Mouse (Mus musculus): ENCODE measurements around the gene Fezf2. TPM values are rescaled to one million over a fixed set of nuclear protein-coding genes. Genes with fewer than 3 reads are reported as not detected.
A peak's percentile ranks its signal among the peaks of the same experiment; 100 is the strongest.

Fezf2 gene
- 1.0 TPM in 1 of 2 replicates, not detected in the other for polyA plus RNA-seq (2015; fragmentation: Nextera tagmentation; extraction: Ambion mirVana)

DNA sequence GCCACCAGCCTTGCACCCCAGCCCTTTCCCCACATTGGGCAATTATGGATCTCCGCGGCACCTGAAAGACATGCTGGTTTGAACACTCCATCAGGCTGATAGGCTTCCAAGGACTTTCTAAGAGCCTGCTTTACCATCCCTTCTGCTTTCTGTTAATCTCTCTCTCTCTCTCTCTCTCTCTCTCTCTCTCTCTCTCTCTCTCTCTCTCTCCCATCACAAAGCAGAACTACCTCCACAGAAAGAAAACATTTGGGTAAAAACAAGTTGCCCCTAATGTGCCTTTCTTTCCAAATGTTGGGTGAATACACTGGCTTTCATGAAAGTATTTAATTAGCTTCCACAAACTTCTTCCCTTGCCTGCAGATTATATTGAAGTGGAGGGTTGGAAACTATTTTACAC lies at the start of gene Fezf2:
Fezf2 (minus strand) TSS at position 101 of the 400 bp plus-strand sequence.
- ATAC-seq (ENCODE audit: low FRiP score): no peak
- peaks cover 26% of the 10 kb centered on the region for H3K4me1 ChIP-seq

DNA sequence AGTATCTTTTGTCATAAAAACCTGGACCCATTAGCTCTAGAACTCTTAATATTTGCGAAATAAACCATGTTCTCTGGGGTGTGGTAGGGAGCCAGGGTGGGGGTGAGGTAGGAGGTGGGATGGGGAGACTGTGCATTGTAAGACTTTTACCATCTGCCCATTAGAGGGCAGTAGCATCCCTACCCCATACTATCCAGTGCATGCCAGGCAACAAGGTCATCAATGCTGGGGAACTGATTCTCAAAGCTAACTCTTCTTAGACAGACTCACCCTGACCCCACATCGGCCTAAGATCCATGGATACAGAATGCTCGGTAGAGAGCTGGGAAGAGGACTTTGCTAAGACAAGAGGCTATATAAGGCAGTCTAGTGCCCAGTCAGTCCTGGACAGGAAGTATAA lies 49.6 kb upstream of the Fezf2 start:
- Histone ChIP-seq H3K4me2 (no peak overlapping the region), H3K9me3 (replicated peaks) (no peaks in the 10 kb centered on the region), H3K27ac (replicated peaks) (no peak overlapping the region), H3K9ac (replicated peaks) (no peak overlapping the region), H3K4me3 (replicated peaks) (no peak overlapping the region), H3K27me3 (replicated peaks) (peaks cover 21% of the 10 kb centered on the region), H3K36me3 (no peaks in the 10 kb centered on the region), H3K4me1 (peaks cover 8% of the 10 kb centered on the region)
- ATAC-seq (ENCODE audit: low FRiP score): no peak
- WGBS: 72% methylated on average over 3 of the region's 3 CpGs

More for the DNA sequence above, at the start of gene Fezf2:
- Histone ChIP-seq H3K27me3 (replicated peaks) (peaks cover 93% of the 10 kb centered on the region), H3K4me3 (replicated peaks) (no peak within 1 kb of the TSS), H3K9ac (replicated peaks) (no peak within 1 kb of the TSS), H3K4me2 (no peak within 1 kb of the TSS), H3K36me3 (no peaks in the 10 kb centered on the region), H3K9me3 (replicated peaks) (no peaks in the 10 kb centered on the region), H3K27ac (replicated peaks) (no peak within 1 kb of the TSS)
- 2% methylated on average over 2 of the region's 2 CpGs for WGBS

DNA sequence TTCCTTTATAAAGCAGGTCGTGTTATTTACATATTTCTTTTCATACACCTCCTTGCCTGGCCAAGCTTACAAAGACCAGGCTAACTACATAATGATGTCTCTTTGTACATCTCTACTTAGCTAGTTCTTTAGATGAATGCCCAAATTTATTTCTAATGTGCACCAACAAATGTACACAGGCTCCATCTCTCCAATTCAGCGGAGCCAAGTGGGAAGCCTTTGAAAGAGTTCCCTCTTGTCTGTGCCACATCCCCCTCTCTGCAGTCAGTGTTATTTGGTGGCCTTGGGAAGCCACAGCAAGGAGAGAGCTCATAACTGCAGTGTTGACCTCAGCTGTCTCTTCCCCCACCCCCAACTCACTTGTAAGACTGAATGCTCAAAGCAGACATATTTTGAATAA lies 46.3 kb upstream of the Fezf2 start:
- H3K4me1 ChIP-seq: peaks cover 8% of the 10 kb centered on the region
- no peak overlapping the region for H3K9ac ChIP-seq (replicated peaks)
- no peaks in the 10 kb centered on the region for H3K9me3 ChIP-seq (replicated peaks)
- no peak overlapping the region for H3K27ac ChIP-seq (replicated peaks)
- no peak overlapping the region for H3K4me2 ChIP-seq
- H3K27me3 ChIP-seq (replicated peaks): peaks cover 41% of the 10 kb centered on the region
- ATAC-seq (ENCODE audit: low FRiP score): no peak
- no peak overlapping the region for H3K4me3 ChIP-seq (replicated peaks)
- WGBS: 21% methylated on average over 2 of the region's 2 CpGs
- no peaks in the 10 kb centered on the region for H3K36me3 ChIP-seq

DNA sequence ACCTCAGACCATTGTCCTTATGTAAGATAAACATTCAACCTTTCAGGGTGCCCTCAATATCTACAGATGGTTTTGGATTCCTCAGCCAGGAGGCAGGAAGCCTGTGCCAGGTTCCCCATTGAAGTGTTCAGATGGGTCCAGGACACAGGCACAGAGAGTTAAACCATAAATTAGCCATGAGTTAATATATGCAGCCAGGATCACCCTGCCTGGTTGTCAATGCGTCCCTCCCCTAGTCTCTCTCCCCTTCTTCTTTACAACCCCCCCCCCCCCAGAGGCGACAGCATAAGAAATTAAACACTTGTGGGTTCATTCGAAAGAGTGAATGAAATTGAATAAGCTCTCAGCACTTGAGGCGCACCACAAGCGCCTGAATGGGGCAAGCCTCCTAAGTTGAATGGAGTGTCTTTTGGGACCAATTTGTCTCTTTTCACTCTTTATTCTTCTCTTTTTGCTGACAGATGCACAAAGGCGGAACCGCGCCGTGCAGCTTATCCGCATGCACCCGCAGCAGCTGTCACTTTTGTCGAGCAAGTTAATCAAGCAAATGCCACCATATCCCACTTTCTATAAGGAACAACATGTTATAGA lies 45.4 kb upstream of the Fezf2 start:
- no peak overlapping the region for H3K27ac ChIP-seq (replicated peaks)
- no peak overlapping the region for H3K4me3 ChIP-seq (replicated peaks)
- peak; percentile 26; the same call in 1 of the 2 replicates for ATAC-seq (ENCODE audit: low FRiP score)
- H3K36me3 ChIP-seq: no peaks in the 10 kb centered on the region
- no peaks in the 10 kb centered on the region for H3K9me3 ChIP-seq (replicated peaks)
- no peak overlapping the region for H3K4me2 ChIP-seq
- peaks cover 18% of the 10 kb centered on the region for H3K4me1 ChIP-seq
- H3K9ac ChIP-seq (replicated peaks): no peak overlapping the region
- H3K27me3 ChIP-seq (replicated peaks): peaks cover 43% of the 10 kb centered on the region
- 8% methylated on average over 12 of the region's 12 CpGs for WGBS

DNA sequence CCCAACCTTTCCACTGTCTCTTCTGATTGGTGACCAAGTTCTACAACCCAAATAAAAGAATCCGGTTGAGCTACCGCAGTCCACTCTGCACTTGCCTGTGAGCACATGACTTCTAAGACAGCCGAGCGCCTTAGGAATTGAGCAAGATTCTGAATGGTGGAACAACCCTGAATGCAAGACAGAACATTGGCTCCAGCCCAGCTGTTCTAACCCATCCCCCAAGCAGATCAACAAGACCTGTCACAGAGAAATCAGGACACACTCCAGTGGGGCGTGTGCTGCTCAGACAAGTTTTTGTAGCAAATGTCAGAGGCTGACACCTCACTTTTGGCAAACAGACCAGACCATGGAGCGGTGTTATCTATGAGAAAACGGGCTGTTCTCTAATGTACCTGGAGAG lies 43.2 kb upstream of the Fezf2 start:
- Histone ChIP-seq H3K27ac (replicated peaks) (no peak overlapping the region), H3K4me1 (peaks cover 22% of the 10 kb centered on the region), H3K4me3 (replicated peaks) (no peak overlapping the region), H3K27me3 (replicated peaks) (peaks cover 43% of the 10 kb centered on the region), H3K36me3 (no peaks in the 10 kb centered on the region), H3K9me3 (replicated peaks) (no peaks in the 10 kb centered on the region), H3K9ac (replicated peaks) (no peak overlapping the region), H3K4me2 (no peak overlapping the region)
- no peak for ATAC-seq (ENCODE audit: low FRiP score)
- 55% methylated on average over 7 of the region's 7 CpGs for WGBS

DNA sequence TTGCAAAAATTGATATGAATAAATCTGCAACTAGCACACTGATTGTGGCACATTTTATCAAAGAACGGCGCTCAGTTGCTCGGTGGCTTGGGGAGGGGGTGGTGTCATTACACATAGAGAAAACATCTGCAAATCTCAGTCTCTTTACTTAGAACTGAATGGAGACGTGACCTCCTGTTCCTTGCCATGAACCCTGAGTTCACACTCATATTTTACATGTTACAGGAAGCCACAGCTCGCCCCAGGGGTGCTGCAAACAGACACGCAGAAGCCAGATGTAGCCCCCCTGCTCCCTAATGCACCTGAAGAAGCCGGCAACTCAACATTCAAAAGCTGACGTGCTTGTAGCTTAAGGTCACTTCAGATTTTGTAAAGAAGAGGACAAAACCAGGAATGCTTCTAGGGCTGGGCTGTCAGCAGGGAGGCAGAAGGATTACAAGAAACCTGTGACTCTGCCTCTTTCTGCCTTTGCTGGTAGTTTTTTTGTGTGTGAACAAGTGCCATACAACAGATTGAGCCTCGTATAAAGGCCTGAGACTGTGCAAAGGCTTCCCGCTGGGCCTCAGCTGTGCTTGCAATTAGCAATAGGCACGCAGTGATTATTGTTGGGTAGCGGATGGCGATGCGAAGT lies 40.9 kb upstream of the Fezf2 start:
- ATAC-seq (ENCODE audit: low FRiP score): peak; percentile 56; the same call in 1 of the 2 replicates
- H3K27ac ChIP-seq (replicated peaks): no peak overlapping the region
- H3K27me3 ChIP-seq (replicated peaks): peaks cover 56% of the 10 kb centered on the region
- H3K9ac ChIP-seq (replicated peaks): no peak overlapping the region
- no peaks in the 10 kb centered on the region for H3K9me3 ChIP-seq (replicated peaks)
- 13% methylated on average over 14 of the region's 14 CpGs for WGBS
- no peaks in the 10 kb centered on the region for H3K36me3 ChIP-seq
- peaks cover 22% of the 10 kb centered on the region for H3K4me1 ChIP-seq
- no peak overlapping the region for H3K4me2 ChIP-seq
- H3K4me3 ChIP-seq (replicated peaks): no peak overlapping the region

DNA sequence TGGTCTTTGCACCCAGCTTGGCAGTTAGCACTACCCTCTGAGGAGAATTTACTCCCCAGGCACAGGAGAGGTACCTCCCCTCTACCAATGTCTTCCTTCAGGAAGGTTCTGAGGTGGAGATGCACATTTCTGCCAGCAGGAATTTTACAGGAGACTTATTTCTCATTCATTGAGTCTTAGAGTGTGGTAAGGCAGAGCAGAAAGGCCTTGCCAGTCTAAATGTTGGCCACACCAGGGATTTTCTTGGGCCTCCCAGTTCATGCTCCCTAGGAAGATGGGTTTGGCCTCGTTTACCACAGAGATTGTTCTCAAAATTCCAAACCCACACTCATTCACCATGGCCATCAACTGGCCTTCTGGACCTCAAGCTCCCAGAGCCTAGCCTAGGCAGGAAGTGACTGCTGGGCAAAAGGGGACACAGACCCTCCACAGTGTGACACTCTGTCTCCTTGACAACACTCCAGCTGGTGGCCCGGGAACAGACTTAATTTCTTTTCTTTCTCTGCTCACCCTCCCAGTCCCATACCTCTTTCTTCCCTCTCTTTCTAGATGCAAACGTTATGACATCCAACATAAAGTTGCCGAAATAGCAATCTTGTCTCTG lies 40.3 kb upstream of the Fezf2 start:
- no peak overlapping the region for H3K9ac ChIP-seq (replicated peaks)
- H3K27me3 ChIP-seq (replicated peaks): peaks cover 58% of the 10 kb centered on the region
- H3K4me2 ChIP-seq: no peak overlapping the region
- no peak overlapping the region for H3K4me3 ChIP-seq (replicated peaks)
- peaks cover 18% of the 10 kb centered on the region for H3K4me1 ChIP-seq
- H3K36me3 ChIP-seq: no peaks in the 10 kb centered on the region
- ATAC-seq (ENCODE audit: low FRiP score): no peak
- 21% methylated on average over 4 of the region's 4 CpGs for WGBS
- no peaks in the 10 kb centered on the region for H3K9me3 ChIP-seq (replicated peaks)
- no peak overlapping the region for H3K27ac ChIP-seq (replicated peaks)

DNA sequence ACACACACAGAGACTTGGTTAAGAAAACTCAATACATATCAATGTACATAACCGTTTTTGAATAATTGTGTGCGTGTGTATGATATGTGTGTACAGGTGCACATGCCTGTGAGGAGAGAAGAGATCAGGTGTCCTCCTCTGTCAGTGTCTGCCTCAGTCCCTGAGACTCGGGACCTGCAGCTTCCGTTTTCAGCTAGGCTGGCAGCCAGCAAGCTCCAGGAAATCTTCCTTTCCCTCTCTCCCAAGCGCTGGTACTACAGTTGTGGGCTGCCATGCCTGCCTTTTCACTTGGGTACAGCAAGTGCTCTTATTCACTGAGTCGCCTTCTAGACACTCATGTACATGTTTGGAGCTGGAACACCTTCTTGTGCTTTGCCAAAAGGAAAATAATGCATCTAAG lies 39.2 kb upstream of the Fezf2 start:
- Histone ChIP-seq H3K27ac (replicated peaks) (no peak overlapping the region), H3K9ac (replicated peaks) (no peak overlapping the region), H3K4me3 (replicated peaks) (no peak overlapping the region), H3K4me1 (peaks cover 13% of the 10 kb centered on the region), H3K4me2 (no peak overlapping the region), H3K9me3 (replicated peaks) (no peaks in the 10 kb centered on the region), H3K36me3 (no peaks in the 10 kb centered on the region), H3K27me3 (replicated peaks) (peaks cover 54% of the 10 kb centered on the region)
- WGBS: 79% methylated on average over 6 of the region's 6 CpGs
- ATAC-seq (ENCODE audit: low FRiP score): no peak

DNA sequence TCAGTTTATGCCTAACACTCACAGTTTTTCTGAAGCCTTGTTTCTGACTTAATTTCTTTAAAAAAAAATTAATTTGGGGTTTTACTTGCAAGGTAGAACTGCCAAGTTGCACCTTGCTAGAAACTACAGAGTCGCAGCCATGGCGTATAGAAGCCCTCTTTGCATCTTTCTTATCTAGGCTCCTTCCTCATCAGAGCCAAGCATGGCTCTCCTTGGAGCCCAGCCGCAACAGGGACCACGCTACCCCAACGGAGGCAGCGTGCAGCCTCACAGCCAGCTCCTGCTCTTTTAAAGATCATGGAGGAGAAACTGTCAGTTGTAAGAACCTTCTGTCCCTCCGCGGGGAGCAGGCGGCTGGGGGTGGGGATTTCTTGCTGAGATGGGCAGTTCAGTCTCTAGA lies 29.9 kb upstream of the Fezf2 start:
- H3K27me3 ChIP-seq (replicated peaks): peaks cover 25% of the 10 kb centered on the region
- no peak overlapping the region for H3K4me3 ChIP-seq (replicated peaks)
- no peak for ATAC-seq (ENCODE audit: low FRiP score)
- H3K4me2 ChIP-seq: no peak overlapping the region
- 31% methylated on average over 9 of the region's 9 CpGs for WGBS
- no peaks in the 10 kb centered on the region for H3K9me3 ChIP-seq (replicated peaks)
- H3K4me1 ChIP-seq: peaks cover 4% of the 10 kb centered on the region; the same call in 1 of the 2 replicates
- H3K9ac ChIP-seq (replicated peaks): no peak overlapping the region
- H3K27ac ChIP-seq (replicated peaks): no peak overlapping the region
- peaks cover 5% of the 10 kb centered on the region; the same call in 1 of the 2 replicates for H3K36me3 ChIP-seq

DNA sequence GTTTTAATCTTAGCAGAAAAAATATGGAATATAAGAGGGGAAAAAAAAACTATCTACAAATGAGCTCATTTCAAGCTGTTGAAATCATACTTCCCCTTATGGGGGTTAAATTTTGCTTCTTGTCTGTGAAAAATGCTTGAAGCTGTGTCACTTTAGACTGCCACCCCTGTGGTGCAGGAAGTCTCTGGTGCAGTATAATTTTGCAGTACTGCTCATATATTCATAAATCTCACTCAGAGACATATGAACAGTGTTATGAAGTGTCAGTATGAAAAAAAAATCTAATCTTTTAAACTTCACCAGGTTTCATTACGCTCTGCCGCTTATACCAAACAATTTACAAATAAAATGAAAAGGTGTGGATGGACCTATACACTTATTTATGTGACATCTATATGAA lies 29.3 kb upstream of the Fezf2 start:
- H3K9ac ChIP-seq (replicated peaks): no peak overlapping the region
- peaks cover 4% of the 10 kb centered on the region; the same call in 1 of the 2 replicates for H3K4me1 ChIP-seq
- ATAC-seq (ENCODE audit: low FRiP score): no peak
- WGBS: 84% methylated on average over 2 of the region's 2 CpGs
- H3K36me3 ChIP-seq: peaks cover 5% of the 10 kb centered on the region; the same call in 1 of the 2 replicates
- no peak overlapping the region for H3K4me2 ChIP-seq
- no peak overlapping the region for H3K4me3 ChIP-seq (replicated peaks)
- H3K9me3 ChIP-seq (replicated peaks): no peaks in the 10 kb centered on the region
- no peak overlapping the region for H3K27ac ChIP-seq (replicated peaks)
- peaks cover 25% of the 10 kb centered on the region for H3K27me3 ChIP-seq (replicated peaks)

DNA sequence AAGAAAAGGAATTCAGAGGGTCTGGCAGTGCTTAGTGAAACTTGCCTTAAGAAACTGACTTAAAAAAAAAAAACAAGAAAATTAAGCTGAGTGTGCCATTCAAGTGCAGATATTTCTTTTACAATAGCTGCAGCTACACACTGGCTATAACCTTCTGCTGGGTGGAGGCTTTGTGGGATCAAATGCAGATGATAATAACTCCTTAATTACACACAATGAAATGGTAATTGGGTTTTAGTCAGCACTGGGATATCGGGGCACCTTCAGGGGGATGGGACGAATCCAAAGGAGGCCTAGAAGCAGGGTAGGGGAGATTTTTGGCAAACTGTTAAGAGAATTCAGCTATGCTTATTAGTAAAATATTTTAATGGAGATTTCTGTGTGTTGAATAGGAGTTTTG lies 27.5 kb upstream of the Fezf2 start:
- 38% methylated on average over 2 of the region's 2 CpGs for WGBS
- Histone ChIP-seq H3K4me2 (no peak overlapping the region), H3K27ac (replicated peaks) (no peak overlapping the region), H3K9me3 (replicated peaks) (no peaks in the 10 kb centered on the region), H3K4me3 (replicated peaks) (no peak overlapping the region), H3K36me3 (peaks cover 5% of the 10 kb centered on the region; the same call in 1 of the 2 replicates), H3K4me1 (peaks cover 4% of the 10 kb centered on the region; the same call in 1 of the 2 replicates), H3K9ac (replicated peaks) (no peak overlapping the region), H3K27me3 (replicated peaks) (peaks cover 17% of the 10 kb centered on the region)
- no peak for ATAC-seq (ENCODE audit: low FRiP score)
